Mouse (Mus musculus) bone marrow, adult 2 months (tissue): ENCODE measurements around the gene Tnfsfm13. TPM values are rescaled to one million over a fixed set of nuclear protein-coding genes. Genes with fewer than 3 reads are reported as not detected.

Source experiments
- H3K27ac ChIP-seq: fragments of 200-500 bp; 2 replicates; pipeline ENCODE4 v1.5.1; 2012; ENCODE audit warnings: low read depth, mild to moderate bottlenecking, control low read depth, inconsistent platforms, low read length; ENCODE audit not compliant: control insufficient read depth, poor library complexity, insufficient read depth
- H3K4me1 ChIP-seq: fragments of 200-500 bp; 2 replicates; pipeline ENCODE4 v1.6.1; 2011; ENCODE audit warnings: low read length; ENCODE audit not compliant: control insufficient read depth, insufficient read depth
- H3K4me3 ChIP-seq: fragments of 200-500 bp; replicated peaks from 2 replicates; pipeline ENCODE3; 2011; ENCODE audit warnings: mild to moderate bottlenecking, low read depth, low read length, control low read depth; ENCODE audit not compliant: control insufficient read depth
- CTCF ChIP-seq: fragments of 200-500 bp; IDR thresholded peaks from 2 replicates; pipeline ENCODE4 v1.5.1; 2011; ENCODE audit warnings: low read length, control low read depth; ENCODE audit not compliant: control insufficient read depth, insufficient read depth
- POLR2A ChIP-seq: fragments of 200-500 bp; IDR thresholded peaks from 2 replicates; pipeline ENCODE4 v1.6.1; 2011; ENCODE audit warnings: low read depth, mild to moderate bottlenecking, control low read depth, low read length, borderline replicate concordance; ENCODE audit not compliant: control insufficient read depth
- WGBS: fragments of 180-500 bp; shearing (Covaris S2); methylation state at CpG from one replicate; pipeline ENCODE4 v1.1.7; 2018; 5-methylcytosine and 5-hydroxymethylcytosine counted together
- polyA plus RNA-seq: library from polyadenylated mRNA; stranded (reverse); fragments of >200 nt; gene quantifications from 2 replicates; pipeline ENCODE4 v1.2.4, GENCODE M21; 2011; ENCODE audit warnings: low replicate concordance; ENCODE audit not compliant: missing spikeins, insufficient read depth, insufficient read length

Gene Tnfsfm13
- polyA plus RNA-seq, 1 experiment = 17.0 TPM

DNA sequence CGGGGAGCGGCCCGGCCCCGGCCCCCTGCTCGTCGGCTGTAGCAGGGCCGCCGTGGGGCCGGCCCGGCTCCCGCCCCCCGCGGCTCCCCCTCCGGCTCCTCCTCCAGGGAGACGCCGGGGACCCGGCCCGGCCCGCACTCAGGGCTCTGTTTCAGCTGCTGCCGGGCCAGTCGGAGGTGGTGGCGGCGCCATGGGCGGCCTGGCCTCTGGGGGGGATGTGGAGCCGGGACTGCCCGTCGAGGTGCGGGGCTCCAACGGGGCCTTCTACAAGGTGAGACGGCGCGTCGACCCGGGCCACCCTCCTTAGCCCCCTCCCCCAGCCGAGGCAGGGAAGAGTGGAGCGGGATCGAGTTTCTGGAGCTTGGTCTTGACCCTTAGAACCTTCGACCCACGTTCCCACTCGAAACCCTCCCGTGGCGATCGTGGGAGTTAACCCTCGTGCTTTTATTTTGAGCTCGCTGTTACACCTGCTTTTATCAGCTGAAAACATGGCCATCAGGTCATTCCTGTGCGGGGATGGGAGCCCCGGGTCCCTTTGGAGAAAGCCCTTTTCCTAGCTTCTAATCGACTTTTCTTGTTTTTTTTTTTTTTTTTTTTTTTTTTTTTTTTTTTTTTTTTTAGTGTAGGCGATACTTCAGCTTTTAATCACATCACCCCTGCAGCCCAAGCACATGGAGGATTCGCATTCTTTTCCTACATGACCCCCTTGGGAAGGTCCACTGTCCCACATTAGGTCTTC lies 62.6 kb downstream of the Tnfsfm13 start:
- Histone ChIP-seq H3K4me1 (peaks cover 1% of the 10 kb centered on the region; the same call in 1 of the 2 replicates), H3K27ac (peak overlapping the region; percentile 87), H3K4me3 (peak overlapping the region; percentile 99)
- under 1% methylated on average over 48 of the region's 50 CpGs for WGBS
- TF ChIP-seq CTCF = no peak
- TF ChIP-seq POLR2A = no peak

Other genes with a start within 250 kb of the Tnfsfm13 start
- gene Dnah2, start 147.0 kb downstream of the Tnfsfm13 start, polyA plus RNA-seq = 0.90 and 1.4 TPM in 2 replicates
- 1.9 and 2.2 TPM in 2 replicates for gene Efnb3, start 135.9 kb downstream of the Tnfsfm13 start, polyA plus RNA-seq
- gene Wrap53, start 115.8 kb downstream of the Tnfsfm13 start, polyA plus RNA-seq = 28.1 and 36.2 TPM in 2 replicates
- 34.5 and 71.7 TPM in 2 replicates for gene Trp53, start 115.7 kb downstream of the Tnfsfm13 start, polyA plus RNA-seq
- 12.1 and 16.9 TPM in 2 replicates for gene Atp1b2, start 90.2 kb downstream of the Tnfsfm13 start, polyA plus RNA-seq
- not detected in 2 replicates for gene Shbg, start 78.2 kb downstream of the Tnfsfm13 start, polyA plus RNA-seq
- 1.4 and 2.4 TPM in 2 replicates for gene Sat2, start 74.1 kb downstream of the Tnfsfm13 start, polyA plus RNA-seq
- gene Fxr2, start 63.1 kb downstream of the Tnfsfm13 start, polyA plus RNA-seq = 32.3 and 66.3 TPM in 2 replicates
- gene Sox15, start 40.8 kb downstream of the Tnfsfm13 start, polyA plus RNA-seq = not detected in 2 replicates
- gene Mpdu1, start 33.5 kb downstream of the Tnfsfm13 start, polyA plus RNA-seq = 62.4 and 109 TPM in 2 replicates
- gene Cd68, start 29.9 kb downstream of the Tnfsfm13 start, polyA plus RNA-seq = 28.0 and 51.6 TPM in 2 replicates
- gene Eif4a1, start 23.7 kb downstream of the Tnfsfm13 start, polyA plus RNA-seq = 268 and 540 TPM in 2 replicates
- 46.3 and 67.8 TPM in 2 replicates for gene Senp3, start 14.0 kb downstream of the Tnfsfm13 start, polyA plus RNA-seq
- 2.3 and 3.1 TPM in 2 replicates for gene Tnfsf13, start 10.3 kb downstream of the Tnfsfm13 start, polyA plus RNA-seq
- 4.2 and 7.1 TPM in 2 replicates for gene Tnfsf12, start 249 bp downstream of the Tnfsfm13 start, polyA plus RNA-seq
- 28.8 and 49.2 TPM in 2 replicates for gene Polr2a, start 62.5 kb upstream of the Tnfsfm13 start, polyA plus RNA-seq
- not detected in 2 replicates for gene Slc35g3, start 65.9 kb upstream of the Tnfsfm13 start, polyA plus RNA-seq
- 8.4 and 13.8 TPM in 2 replicates for gene Zbtb4, start 69.8 kb upstream of the Tnfsfm13 start, polyA plus RNA-seq
- 1.8 and 3.5 TPM in 2 replicates for gene Chrnb1, start 99.8 kb upstream of the Tnfsfm13 start, polyA plus RNA-seq
- 0.32 and 1.00 TPM in 2 replicates for gene Fgf11, start 105.8 kb upstream of the Tnfsfm13 start, polyA plus RNA-seq
- gene Tmem102, start 109.5 kb upstream of the Tnfsfm13 start, polyA plus RNA-seq = not detected in 2 replicates
- gene Gm39566, start 119.2 kb upstream of the Tnfsfm13 start, polyA plus RNA-seq = not detected in 2 replicates
- gene Spem2, start 122.4 kb upstream of the Tnfsfm13 start, polyA plus RNA-seq = not detected in 2 replicates
- gene Spem1, start 126.1 kb upstream of the Tnfsfm13 start, polyA plus RNA-seq = not detected in 2 replicates
- gene Nlgn2, start 141.7 kb upstream of the Tnfsfm13 start, polyA plus RNA-seq = 5.3 and 6.0 TPM in 2 replicates
- gene Tmem256, start 142.4 kb upstream of the Tnfsfm13 start, polyA plus RNA-seq = 180 and 202 TPM in 2 replicates
- gene Plscr3, start 150.3 kb upstream of the Tnfsfm13 start, polyA plus RNA-seq = 38.3 and 50.9 TPM in 2 replicates
- 2.9 and 5.4 TPM in 2 replicates for gene Tnk1, start 162.6 kb upstream of the Tnfsfm13 start, polyA plus RNA-seq
- not detected in 2 replicates for gene Tmem95, start 181.9 kb upstream of the Tnfsfm13 start, polyA plus RNA-seq
- gene Kctd11, start 185.3 kb upstream of the Tnfsfm13 start, polyA plus RNA-seq = 1.8 and 3.6 TPM in 2 replicates
- 63.5 and 179 TPM in 2 replicates for gene Acap1, start 199.4 kb upstream of the Tnfsfm13 start, polyA plus RNA-seq
- gene 2810408A11Rik, start 204.9 kb upstream of the Tnfsfm13 start, polyA plus RNA-seq = 2.7 and 5.6 TPM in 2 replicates
- gene Neurl4, start 205.0 kb upstream of the Tnfsfm13 start, polyA plus RNA-seq = 25.7 and 38.2 TPM in 2 replicates
- gene Gps2, start 217.8 kb upstream of the Tnfsfm13 start, polyA plus RNA-seq = 120 and 203 TPM in 2 replicates
- 378 and 387 TPM in 2 replicates for gene Eif5a, start 225.9 kb upstream of the Tnfsfm13 start, polyA plus RNA-seq
- 1.2 and 1.5 TPM in 2 replicates for gene Ybx2, start 239.7 kb upstream of the Tnfsfm13 start, polyA plus RNA-seq